Mouse (Mus musculus) erythroblast, embryonic 14.5 days (primary cell): ENCODE results near the gene Tm4sf20.

Experiments
- GATA1 ChIP-seq: IDR thresholded peaks from 2 replicates; pipeline ENCODE4 v1.6.1; 2012; ENCODE audit warnings: low read length, inconsistent platforms, mixed read lengths
- TAL1 ChIP-seq: IDR thresholded peaks from 3 replicates; pipeline ENCODE4 v1.6.1; 2012; ENCODE audit warnings: low read length, inconsistent platforms, mixed read lengths

DNA sequence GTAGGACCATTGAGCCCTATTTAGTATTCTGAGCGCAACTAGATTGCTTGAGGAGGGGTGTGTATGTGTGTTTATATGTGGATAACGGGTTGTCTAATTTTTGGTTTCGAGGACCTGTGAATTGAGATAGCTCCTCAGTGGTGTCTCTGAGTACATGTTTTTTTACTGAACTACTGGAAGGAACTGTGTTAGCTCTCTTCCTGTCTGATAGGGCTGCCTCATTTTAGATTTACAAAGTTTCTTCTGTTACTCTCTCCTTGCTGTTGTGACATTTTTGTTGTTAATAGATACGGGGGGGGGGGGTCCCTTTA lies 42.4 kb downstream of the Tm4sf20 start:
- TF ChIP-seq GATA1 = no peak
- no peak for TF ChIP-seq TAL1
